Mouse (Mus musculus) heart, adult 2 months (tissue): Measurements from ENCODE around the gene Tcf25. TPM values are rescaled to one million over a fixed set of nuclear protein-coding genes. Genes with fewer than 3 reads are reported as not detected.

Experiments used
- DNase-seq, 2 experiments: peaks; one replicate each; pipeline ENCODE4 v3.0.0; 2021
- H3K27ac ChIP-seq: fragments of 200-600 bp; 2 replicates; pipeline ENCODE4 v1.8.1; 2022
- H3K27me3 ChIP-seq: fragments of 200-500 bp; 2 replicates; pipeline ENCODE4 v1.6.1; 2012; ENCODE audit warnings: mild to moderate bottlenecking, low read length, inconsistent platforms, mixed read lengths; ENCODE audit not compliant: control insufficient read depth, insufficient read depth
- H3K36me3 ChIP-seq: fragments of 200-500 bp; 2 replicates; pipeline ENCODE4 v1.6.1; 2012; ENCODE audit warnings: low read length, inconsistent platforms; ENCODE audit not compliant: control insufficient read depth, insufficient read depth
- H3K4me1 ChIP-seq: fragments of 200-500 bp; 2 replicates; pipeline ENCODE4 v1.6.1; 2011; ENCODE audit warnings: low read length; ENCODE audit not compliant: control insufficient read depth, insufficient read depth
- H3K4me3 ChIP-seq: fragments of 200-600 bp; 2 replicates; pipeline ENCODE4 v1.8.1; 2022
- H3K79me2 ChIP-seq: fragments of 200-500 bp; replicated peaks from 2 replicates; pipeline ENCODE4 v1.6.1; 2012; ENCODE audit warnings: mild to moderate bottlenecking, inconsistent platforms, low read length, moderate library complexity, mixed read lengths; ENCODE audit not compliant: control insufficient read depth, insufficient read depth
- H3K9ac ChIP-seq: fragments of 200-500 bp; 2 replicates; pipeline ENCODE4 v1.6.1; 2012; ENCODE audit warnings: low read depth, mild to moderate bottlenecking, control low read depth, inconsistent platforms, low read length, mixed read lengths
- CTCF ChIP-seq: fragments of 200-600 bp; IDR thresholded peaks from 2 replicates; pipeline ENCODE4 v1.8.1; 2022; ENCODE audit warnings: antibody characterized with exemption, mild to moderate bottlenecking, moderate library complexity
- EP300 ChIP-seq: fragments of 200-500 bp; IDR thresholded peaks from 2 replicates; pipeline ENCODE4 v1.6.1; 2011; ENCODE audit warnings: low read depth, low read length, control low read depth; ENCODE audit not compliant: insufficient read depth
- POLR2A ChIP-seq: fragments of 200-500 bp; IDR thresholded peaks from 2 replicates; pipeline ENCODE4 v1.6.1; 2011; ENCODE audit warnings: mild to moderate bottlenecking, low read depth, low read length, control low read depth; ENCODE audit not compliant: insufficient read depth
- WGBS: fragments of 180-500 bp; shearing (Covaris S2); methylation state at CpG from one replicate; pipeline ENCODE4 v1.1.7; 2018; 5-methylcytosine and 5-hydroxymethylcytosine counted together
- intact Hi-C: fragments of 180-260 bp; cut with DNase I; formaldehyde crosslinking; loops from one replicate; pipeline ENCODE4 v1.15.1; 2025
- polyA plus RNA-seq: library from polyadenylated mRNA; depleted of rRNA; stranded (reverse); fragments of >200 nt; gene quantifications from 2 replicates; pipeline ENCODE4 v1.2.3, GENCODE M21; 2012
- total RNA-seq, 2 experiments: library from RNA; stranded (reverse); gene quantifications; 2 replicates each; pipeline ENCODE4 v1.2.3; 2021

Tcf25 gene
- total and polyA plus RNA-seq, 3 experiments: 125 to 137 (median 134) TPM

GRCm38 (mm10) chr8:123340071-123340470 lies 33.5 kb upstream of the Tcf25 start:
- no peaks in the 10 kb centered on the region for H3K4me1 ChIP-seq

GRCm38 (mm10) chr8:123341040-123342015 lies 32.2 kb upstream of the Tcf25 start:
- DNase-seq: no peak
- H3K9ac ChIP-seq: no peak overlapping the region
- H3K4me1 ChIP-seq: no peaks in the 10 kb centered on the region
- H3K36me3 ChIP-seq: no peaks in the 10 kb centered on the region
- no peak overlapping the region for H3K4me3 ChIP-seq
- H3K27ac ChIP-seq: no peak overlapping the region
- no peak for TF ChIP-seq POLR2A
- TF ChIP-seq CTCF: no peak
- TF ChIP-seq EP300: no peak
- no peaks in the 10 kb centered on the region; the same call in 1 of the 2 replicates for H3K27me3 ChIP-seq
- intact Hi-C loops: no loop called here
- H3K79me2 ChIP-seq: no peaks in the 10 kb centered on the region
- WGBS: 70% methylated on average over 27 of the region's 27 CpGs

More at GRCm38 (mm10) chr8:123340071-123340470, 33.5 kb upstream of the Tcf25 start:
- Histone ChIP-seq H3K27ac (no peak overlapping the region), H3K9ac (no peak overlapping the region), H3K4me3 (no peak overlapping the region), H3K79me2 (no peaks in the 10 kb centered on the region), H3K36me3 (no peaks in the 10 kb centered on the region), H3K27me3 (no peaks in the 10 kb centered on the region; the same call in 1 of the 2 replicates)
- WGBS: 96% methylated on average over 4 of the region's 4 CpGs
- no peak for DNase-seq
- intact Hi-C loops: no loop called here
- TF ChIP-seq CTCF: peak; percentile 34; the same call in 1 of the 2 replicates
- no peak for TF ChIP-seq EP300

GRCm38 (mm10) chr8:123342253-123342652 lies 31.3 kb upstream of the Tcf25 start:
- H3K9ac ChIP-seq: no peak overlapping the region
- no peak overlapping the region for H3K4me3 ChIP-seq
- no peaks in the 10 kb centered on the region for H3K79me2 ChIP-seq
- no peak for TF ChIP-seq POLR2A
- TF ChIP-seq EP300: no peak
- no peak for TF ChIP-seq CTCF
- H3K36me3 ChIP-seq: no peaks in the 10 kb centered on the region
- 41% methylated on average over 8 of the region's 8 CpGs for WGBS
- no peak overlapping the region for H3K27ac ChIP-seq
- no peak for DNase-seq
- no peaks in the 10 kb centered on the region; the same call in 1 of the 2 replicates for H3K27me3 ChIP-seq
- H3K4me1 ChIP-seq: no peaks in the 10 kb centered on the region
- intact Hi-C loops: no loop called here

- WGBS: 60% methylated on average over 7 of the region's 7 CpGs
- intact Hi-C loops: no loop called here
- no peak overlapping the region for H3K27ac ChIP-seq
- no peaks in the 10 kb centered on the region; the same call in 1 of the 2 replicates for H3K27me3 ChIP-seq
- no peaks in the 10 kb centered on the region for H3K36me3 ChIP-seq
- no peak overlapping the region for H3K9ac ChIP-seq
- no peak for DNase-seq
- H3K4me1 ChIP-seq: no peaks in the 10 kb centered on the region
- TF ChIP-seq POLR2A: no peak
- no peak for TF ChIP-seq CTCF
- no peak for TF ChIP-seq EP300
- H3K4me3 ChIP-seq: no peak overlapping the region
- H3K79me2 ChIP-seq: no peaks in the 10 kb centered on the region
Observed at GRCm38 (mm10) chr8:123342911-123343310, 30.6 kb upstream of the Tcf25 start.

- intact Hi-C loops: no loop called here
- Histone ChIP-seq H3K79me2 (no peaks in the 10 kb centered on the region), H3K9ac (no peak overlapping the region), H3K27me3 (no peaks in the 10 kb centered on the region; the same call in 1 of the 2 replicates), H3K27ac (no peak overlapping the region), H3K4me3 (no peak overlapping the region), H3K36me3 (no peaks in the 10 kb centered on the region), H3K4me1 (no peaks in the 10 kb centered on the region)
- TF ChIP-seq CTCF (no peak), EP300 (no peak), POLR2A (no peak)
- 67% methylated on average over 12 of the region's 12 CpGs for WGBS
- no peak for DNase-seq
Observed at GRCm38 (mm10) chr8:123343422-123343821, 30.1 kb upstream of the Tcf25 start.

DNA sequence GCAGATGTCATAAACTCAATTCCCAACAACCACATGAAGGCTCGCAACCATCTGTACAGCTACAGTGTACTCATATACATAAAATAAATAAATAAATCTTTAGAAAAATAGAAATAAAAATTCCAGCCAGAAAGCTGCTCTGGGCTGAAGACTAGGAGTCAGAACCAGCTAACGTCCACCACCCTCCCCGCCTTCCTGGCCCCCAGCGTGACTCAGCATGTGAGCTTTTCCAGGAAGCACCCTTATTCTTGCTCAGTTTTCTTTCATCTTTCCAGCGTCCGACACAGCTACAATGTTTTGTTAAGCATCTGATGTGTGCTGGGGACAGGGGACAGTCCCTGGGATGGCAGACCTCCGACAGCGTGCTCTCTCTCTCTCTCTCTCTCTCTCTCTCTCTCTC lies 28.4 kb upstream of the Tcf25 start:
- no peak for TF ChIP-seq POLR2A
- no peak for TF ChIP-seq EP300
- TF ChIP-seq CTCF: no peak
- Histone ChIP-seq H3K9ac (no peak overlapping the region), H3K4me3 (no peak overlapping the region), H3K27me3 (no peaks in the 10 kb centered on the region; the same call in 1 of the 2 replicates), H3K79me2 (no peaks in the 10 kb centered on the region), H3K36me3 (no peaks in the 10 kb centered on the region), H3K4me1 (no peaks in the 10 kb centered on the region), H3K27ac (no peak overlapping the region)
- intact Hi-C loops: no loop called here
- no peak for DNase-seq
- WGBS: 69% methylated on average over 8 of the region's 8 CpGs
